Mouse (Mus musculus): ENCODE results near the gene Pdpr. TPM values are rescaled to one million over a fixed set of nuclear protein-coding genes. Genes with fewer than 3 reads are reported as not detected.
"Not testable (repeated sequence)": the region's sequence is repeated elsewhere in the genome, so short reads cannot be mapped to it uniquely, and the experiment has no call there.

Gene Pdpr
- polyA plus RNA-seq, 1 experiment from 2014 or later, result 11.5 TPM

- Histone ChIP-seq H3K4me3 (peak overlapping the region; percentile 65), H3K9ac (peak overlapping the region; percentile 74), H3K4me2 (peak overlapping the region; percentile 88), H3K4me1 (peaks cover 12% of the 10 kb centered on the region)
- H3K27me3 ChIP-seq; H3K9me3 ChIP-seq (replicated peaks); H3K36me3 ChIP-seq (ENCODE audit: poor library complexity, severe bottlenecking); H3K27ac ChIP-seq; ATAC-seq: not testable (repeated sequence)
- 1% methylated on average over 51 of the region's 69 CpGs for WGBS
These were observed 381 bp downstream of the Pdpr start for GRCm38 (mm10) chr8:111094719-111095302.

GRCm38 (mm10) chr8:111114891-111115290 is 20.5 kb downstream of the Pdpr start:
- Histone ChIP-seq H3K27me3 (no peaks in the 10 kb centered on the region), H3K4me3 (no peak overlapping the region), H3K36me3 (ENCODE audit: poor library complexity, severe bottlenecking) (peaks cover 62% of the 10 kb centered on the region), H3K9ac (no peak overlapping the region), H3K4me2 (no peak overlapping the region), H3K9me3 (replicated peaks) (no peaks in the 10 kb centered on the region), H3K4me1 (no peaks in the 10 kb centered on the region), H3K27ac (no peak overlapping the region)
- whole genome bisulfite sequencing, result 96% methylated on average over 5 of the region's 5 CpGs
- ATAC-seq, result no peak

- Histone ChIP-seq H3K36me3 (ENCODE audit: poor library complexity, severe bottlenecking) (peaks cover 82% of the 10 kb centered on the region), H3K9ac (no peak overlapping the region), H3K4me2 (no peak overlapping the region), H3K4me1 (no peaks in the 10 kb centered on the region), H3K27ac (no peak overlapping the region), H3K27me3 (no peaks in the 10 kb centered on the region), H3K4me3 (no peak overlapping the region), H3K9me3 (replicated peaks) (no peaks in the 10 kb centered on the region)
- WGBS, result 91% methylated on average over 3 of the region's 3 CpGs
- no peak; the same call in 1 of the 2 replicates for ATAC-seq
These were observed 25.1 kb downstream of the Pdpr start for GRCm38 (mm10) chr8:111119481-111119880.

GRCm38 (mm10) chr8:111130756-111131155 is 36.3 kb downstream of the Pdpr start:
- 91% methylated on average over 2 of the region's 2 CpGs for WGBS
- no peak overlapping the region for H3K27ac ChIP-seq
- H3K4me1 ChIP-seq, result no peaks in the 10 kb centered on the region

GRCm38 (mm10) chr8:111142521-111142920 is 48.1 kb downstream of the Pdpr start:
- no peak overlapping the region for H3K4me3 ChIP-seq
- H3K27me3 ChIP-seq, result no peaks in the 10 kb centered on the region
- H3K9me3 ChIP-seq (replicated peaks), result no peaks in the 10 kb centered on the region
- H3K36me3 ChIP-seq (ENCODE audit: poor library complexity, severe bottlenecking), result peaks cover 7% of the 10 kb centered on the region; the same call in 1 of the 2 replicates
- H3K4me1 ChIP-seq, result peaks cover 11% of the 10 kb centered on the region
- ATAC-seq, result no peak
- H3K27ac ChIP-seq, result no peak overlapping the region
- H3K9ac ChIP-seq, result no peak overlapping the region
- no peak overlapping the region for H3K4me2 ChIP-seq

More at GRCm38 (mm10) chr8:111130756-111131155, 36.3 kb downstream of the Pdpr start:
- peaks cover 76% of the 10 kb centered on the region for H3K36me3 ChIP-seq (ENCODE audit: poor library complexity, severe bottlenecking)
- no peak overlapping the region for H3K4me2 ChIP-seq
- H3K27me3 ChIP-seq, result no peaks in the 10 kb centered on the region
- no peak overlapping the region for H3K9ac ChIP-seq
- H3K9me3 ChIP-seq (replicated peaks), result no peaks in the 10 kb centered on the region
- no peak for ATAC-seq
- H3K4me3 ChIP-seq, result no peak overlapping the region

GRCm38 (mm10) chr8:111144901-111145459 is 50.5 kb downstream of the Pdpr start:
- not testable (repeated sequence) for H3K27me3 ChIP-seq; H3K9me3 ChIP-seq (replicated peaks); H3K27ac ChIP-seq; H3K36me3 ChIP-seq (ENCODE audit: poor library complexity, severe bottlenecking)
- Histone ChIP-seq H3K4me2 (peak overlapping the region; percentile 78), H3K9ac (peak overlapping the region; percentile 73), H3K4me3 (peak overlapping the region; percentile 65), H3K4me1 (peaks cover 11% of the 10 kb centered on the region)
- WGBS, result under 1% methylated on average over 57 of the region's 63 CpGs
- peak; percentile 67 for ATAC-seq

GRCm38 (mm10) chr8:111145460-111146012 is 51.1 kb downstream of the Pdpr start:
- not testable (repeated sequence) for H3K27ac ChIP-seq; H3K9me3 ChIP-seq (replicated peaks); H3K27me3 ChIP-seq; H3K36me3 ChIP-seq (ENCODE audit: poor library complexity, severe bottlenecking)
- ATAC-seq, result peak; percentile 95
- Histone ChIP-seq H3K4me1 (peaks cover 11% of the 10 kb centered on the region), H3K4me2 (peak overlapping the region; percentile 78), H3K9ac (peak overlapping the region; percentile 73), H3K4me3 (peak overlapping the region; percentile 65)
- WGBS, result under 1% methylated on average over 61 of the region's 74 CpGs

- H3K27ac ChIP-seq, result no peak overlapping the region
- H3K4me2 ChIP-seq, result no peak overlapping the region
- no peaks in the 10 kb centered on the region for H3K4me1 ChIP-seq
- WGBS, result 89% methylated on average over 8 of the region's 8 CpGs
- no peak overlapping the region for H3K9ac ChIP-seq
- no peaks in the 10 kb centered on the region for H3K9me3 ChIP-seq (replicated peaks)
- peaks cover 89% of the 10 kb centered on the region for H3K36me3 ChIP-seq (ENCODE audit: poor library complexity, severe bottlenecking)
- no peak for ATAC-seq
- no peak overlapping the region for H3K4me3 ChIP-seq
- no peaks in the 10 kb centered on the region for H3K27me3 ChIP-seq
These were observed 61.4 kb downstream of the Pdpr start for GRCm38 (mm10) chr8:111155721-111156436.

- Histone ChIP-seq H3K4me1 (no peaks in the 10 kb centered on the region), H3K27me3 (no peaks in the 10 kb centered on the region), H3K9me3 (replicated peaks) (no peaks in the 10 kb centered on the region), H3K4me2 (no peak overlapping the region), H3K4me3 (no peak overlapping the region), H3K9ac (no peak overlapping the region), H3K27ac (no peak overlapping the region), H3K36me3 (ENCODE audit: poor library complexity, severe bottlenecking) (peaks cover 97% of the 10 kb centered on the region)
- 48% methylated on average over 14 of the region's 14 CpGs for WGBS
- 0 out of 2 replicates have a peak, but pooled peaks have one; percentile 36 for ATAC-seq
These were observed 63.2 kb downstream of the Pdpr start for GRCm38 (mm10) chr8:111157617-111158016.

GRCm38 (mm10) chr8:111171661-111172060 is 77.2 kb downstream of the Pdpr start:
- Histone ChIP-seq H3K27ac (0 out of 2 replicates have a peak overlapping the region, but pooled peaks have one; percentile 46), H3K4me1 (0 out of 2 replicates have a peak, but pooled peaks cover 3% of the 10 kb centered on the region), H3K4me2 (no peak overlapping the region), H3K4me3 (no peak overlapping the region), H3K9ac (no peak overlapping the region), H3K36me3 (ENCODE audit: poor library complexity, severe bottlenecking) (peaks cover 88% of the 10 kb centered on the region), H3K9me3 (replicated peaks) (no peaks in the 10 kb centered on the region), H3K27me3 (no peaks in the 10 kb centered on the region)
- ATAC-seq, result peak; percentile 38; the same call in 1 of the 2 replicates
- 69% methylated on average over 5 of the region's 5 CpGs for WGBS

- Histone ChIP-seq H3K36me3 (ENCODE audit: poor library complexity, severe bottlenecking) (peaks cover 61% of the 10 kb centered on the region), H3K27ac (no peak overlapping the region), H3K9ac (no peak overlapping the region), H3K4me1 (peaks cover 4% of the 10 kb centered on the region; the same call in 1 of the 2 replicates), H3K4me2 (no peak overlapping the region), H3K9me3 (replicated peaks) (no peaks in the 10 kb centered on the region), H3K27me3 (no peaks in the 10 kb centered on the region), H3K4me3 (no peak overlapping the region)
- 55% methylated on average over 4 of the region's 4 CpGs for WGBS
- no peak for ATAC-seq
These were observed 91.1 kb downstream of the Pdpr start for GRCm38 (mm10) chr8:111185472-111185947.

Measured in forebrain, embryonic 13.5 days (tissue).